Mouse (Mus musculus) E14TG2a.4 (cell line): Measurements from ENCODE around the gene Rnf5.

Experiments used
- CTCF ChIP-seq: conservative IDR thresholded peaks from 2 replicates; pipeline ENCODE4 v1.5.1; 2014; ENCODE audit warnings: low read length
- NANOG ChIP-seq: IDR thresholded peaks from 2 replicates; pipeline ENCODE4 v1.6.1; 2014; ENCODE audit warnings: borderline replicate concordance, low read length, mixed read lengths
- POU5F1 ChIP-seq: IDR thresholded peaks from 2 replicates; pipeline ENCODE4 v1.6.1; 2014; ENCODE audit warnings: low read length, borderline replicate concordance

- TF ChIP-seq CTCF (no peak), POU5F1 (no peak), NANOG (no peak)
These were observed 23.8 kb upstream of the Rnf5 start for GRCm38 (mm10) chr17:34627093-34627942.
